Mouse (Mus musculus) ES-Bruce4 (cell line): ENCODE data around the gene Ext2.
A peak's percentile ranks its signal among the peaks of the same experiment; 100 is the strongest.

Source experiments
- CTCF ChIP-seq: IDR thresholded peaks from one replicate; pipeline ENCODE4 v1.8.1; 2011; ENCODE audit warnings: low read depth, low read length
- POLR2A ChIP-seq: IDR thresholded peaks from one replicate; pipeline ENCODE4 v1.8.1; 2011; ENCODE audit warnings: low read length; ENCODE audit not compliant: insufficient read depth

GRCm38 (mm10) chr2:93809931-93810330, 12.4 kb downstream of the Ext2 start:
- TF ChIP-seq CTCF (peak; percentile 100), POLR2A (no peak)
